Mouse (Mus musculus): ENCODE results near the gene Prpf8.

Gene Prpf8

GRCm38 (mm10) chr11:75460103-75460843 lies 26.3 kb upstream of the Prpf8 start:
- peak; percentile 95 for DNase-seq

DNA sequence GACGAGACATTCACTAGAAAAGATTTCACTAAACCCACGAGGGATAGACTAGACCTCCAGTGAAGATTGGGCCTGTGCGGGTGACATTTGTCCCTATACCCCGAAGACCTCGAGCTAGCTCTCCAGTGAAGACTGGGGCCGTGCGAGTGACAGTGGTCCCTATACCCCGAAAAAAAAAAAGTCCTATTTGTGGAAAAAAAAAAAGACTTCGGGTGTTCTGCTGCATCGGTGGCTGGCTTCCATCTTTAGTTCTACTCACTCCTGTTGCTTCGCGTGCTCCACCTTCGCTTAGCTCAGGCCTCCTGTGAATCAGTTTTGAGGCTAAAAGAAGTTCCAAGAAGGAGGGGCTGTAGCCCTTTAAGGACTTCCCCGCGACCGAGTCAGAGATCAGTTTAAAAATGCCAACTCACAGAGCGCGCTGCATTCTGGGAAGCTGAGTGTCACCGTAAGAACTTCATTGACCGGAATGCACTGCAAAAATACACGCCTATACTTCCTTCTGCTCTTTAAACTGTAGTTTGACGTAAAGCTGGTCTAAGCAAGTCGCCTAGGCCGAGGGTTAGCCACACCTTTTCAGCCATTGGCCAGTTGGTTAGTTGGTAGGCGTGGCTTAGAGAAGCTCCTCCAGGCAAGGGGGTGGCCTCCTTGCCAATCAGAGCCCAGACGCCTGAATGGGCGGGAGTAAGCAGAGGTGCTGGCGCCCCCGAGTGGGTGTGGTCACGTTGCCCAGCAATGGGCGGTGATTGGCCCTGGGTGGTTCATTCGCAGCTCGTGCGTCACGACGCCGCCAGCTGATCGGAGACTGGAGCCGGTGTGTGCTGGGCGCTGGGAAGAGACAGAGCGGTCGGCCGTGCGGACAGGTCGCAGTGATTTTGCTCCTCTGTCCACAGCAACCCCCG lies 25.5 kb upstream of the Prpf8 start, which contains the start of gene Tlcd2:
TSS of gene Tlcd2 (plus strand) at position 872 of the 899 bp plus-strand sequence.
- DNase-seq, result peak; percentile 100

DNA sequence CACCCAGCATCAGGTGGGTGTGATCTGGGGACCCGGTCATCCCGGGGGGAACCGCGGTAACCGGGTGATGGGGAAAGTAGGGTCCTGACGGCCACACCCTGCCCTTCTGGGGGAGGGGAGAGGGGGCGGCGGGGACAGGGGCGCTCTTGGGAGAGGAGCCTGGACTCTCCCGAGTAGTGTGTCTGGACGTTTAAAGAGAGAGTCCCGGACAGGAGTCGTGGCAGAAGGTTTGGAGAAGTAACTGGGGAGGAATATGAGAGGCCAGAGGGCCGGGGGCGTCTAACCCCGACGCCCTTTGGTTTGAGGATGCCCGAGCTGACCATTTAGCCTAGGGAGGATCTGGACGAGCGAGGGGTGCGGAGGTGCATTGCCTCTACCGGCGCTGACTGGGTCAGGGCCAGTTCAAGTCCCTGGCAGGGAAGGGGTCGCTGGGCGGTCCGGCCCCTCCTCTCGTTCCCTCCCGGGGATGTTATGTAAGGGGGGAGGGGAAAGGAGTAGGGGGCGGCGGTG lies 24.8 kb upstream of the Prpf8 start:
- no peak for DNase-seq

GRCm38 (mm10) chr11:75462253-75462783 lies 24.3 kb upstream of the Prpf8 start:
- DNase-seq, result peak; percentile 66

- DNase-seq, result peak; percentile 72
Observed at GRCm38 (mm10) chr11:75462865-75463336, 23.7 kb upstream of the Prpf8 start.

GRCm38 (mm10) chr11:75463624-75464023 lies 23.0 kb upstream of the Prpf8 start:
- no peak for DNase-seq

DNA sequence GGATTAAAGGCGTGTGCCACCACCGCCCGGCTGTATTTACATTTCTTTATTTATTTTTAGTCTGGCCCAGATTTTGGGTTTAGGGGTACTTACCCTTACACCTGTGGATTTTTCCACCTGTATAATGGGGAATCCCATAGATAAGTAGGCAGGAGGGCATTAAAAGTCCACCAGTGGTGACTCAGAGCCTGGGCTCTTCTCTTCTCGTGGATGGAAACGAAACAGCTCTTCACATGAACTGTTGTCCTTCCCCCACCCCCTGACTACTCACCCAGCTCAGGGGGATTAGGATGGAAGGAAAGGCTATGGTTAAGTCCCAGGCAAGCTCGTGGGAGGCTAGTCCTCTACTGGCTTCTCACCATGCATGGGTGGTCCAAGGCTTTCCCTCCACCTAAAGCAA lies 22.2 kb upstream of the Prpf8 start:
- no peak for DNase-seq

- DNase-seq, result no peak
Observed at GRCm38 (mm10) chr11:75465051-75465450, 21.6 kb upstream of the Prpf8 start.

- DNase-seq, result no peak
Observed at GRCm38 (mm10) chr11:75466731-75467505, 19.7 kb upstream of the Prpf8 start.

- DNase-seq, result no peak
Observed at GRCm38 (mm10) chr11:75467512-75468215, 19.0 kb upstream of the Prpf8 start.

DNA sequence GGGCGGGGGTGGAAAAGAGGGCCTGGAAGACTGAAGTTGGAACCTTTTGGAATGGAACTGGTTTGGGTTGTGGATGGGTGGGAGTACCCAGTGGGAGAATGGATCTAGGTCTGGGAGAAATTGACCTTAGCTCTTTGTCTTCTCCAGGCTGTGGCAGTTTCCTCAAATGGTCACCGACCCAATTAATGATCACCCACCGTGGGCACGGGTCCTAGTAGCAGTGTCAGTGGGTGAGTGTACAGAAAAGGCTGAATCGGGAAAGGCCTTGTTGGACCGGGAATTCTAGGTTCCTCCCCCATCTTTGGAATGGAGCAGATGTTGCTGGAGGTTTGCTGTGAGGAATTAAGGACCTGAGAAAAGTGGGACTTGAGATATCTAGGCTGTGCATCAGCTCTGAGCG lies 18.2 kb upstream of the Prpf8 start:
- no peak for DNase-seq

DNA sequence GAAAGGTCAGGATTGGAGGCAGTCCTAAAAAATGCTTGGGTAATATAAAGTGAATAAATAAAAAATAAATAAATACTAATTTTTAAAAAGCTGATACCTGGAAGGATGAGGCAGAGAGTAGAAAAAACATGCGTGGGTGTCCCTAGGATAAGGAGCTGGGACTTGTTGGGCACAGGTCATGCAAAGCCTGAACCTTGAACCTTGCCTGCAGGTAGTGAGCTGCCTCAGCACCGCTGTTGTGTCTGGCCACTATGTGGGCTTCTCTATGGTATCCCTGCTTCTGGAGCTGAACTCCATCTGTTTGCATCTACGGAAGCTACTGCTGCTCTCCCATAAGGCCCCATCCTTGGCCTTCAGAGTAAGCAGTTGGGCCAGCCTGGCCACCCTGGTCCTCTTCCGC lies 17.4 kb upstream of the Prpf8 start:
- no peak for DNase-seq

DNA sequence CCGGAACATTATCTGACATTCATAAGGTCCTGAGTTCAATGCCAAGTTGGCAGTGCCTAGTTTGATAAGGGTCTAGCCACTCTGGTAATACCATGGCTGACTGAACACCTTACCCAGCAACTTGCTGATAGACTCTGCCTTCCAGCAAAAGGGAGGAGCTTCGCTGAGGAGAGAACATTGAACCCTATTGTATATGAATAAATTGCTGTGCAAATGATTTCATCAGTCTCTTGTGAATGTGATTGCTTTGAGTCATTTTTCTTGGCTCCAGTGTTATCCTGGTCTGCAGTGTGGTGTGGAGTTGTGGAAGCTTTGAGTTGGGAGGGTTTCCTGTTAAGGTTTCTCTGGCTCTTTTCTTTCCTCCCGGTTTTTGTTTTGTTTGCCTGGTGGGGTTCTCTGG lies 15.9 kb upstream of the Prpf8 start:
- DNase-seq, result no peak

- no peak for DNase-seq
Observed at GRCm38 (mm10) chr11:75472469-75473081, 14.0 kb upstream of the Prpf8 start.

GRCm38 (mm10) chr11:75473376-75473775 lies 13.2 kb upstream of the Prpf8 start:
- no peak for DNase-seq

GRCm38 (mm10) chr11:75486192-75486591 lies 424 bp upstream of the Prpf8 start:
- no peak for DNase-seq

GRCm38 (mm10) chr11:75487496-75487895 lies 880 bp downstream of the Prpf8 start:
- DNase-seq, result no peak

GRCm38 (mm10) chr11:75494296-75495049 lies 7.9 kb downstream of the Prpf8 start:
- DNase-seq, result no peak

DNA sequence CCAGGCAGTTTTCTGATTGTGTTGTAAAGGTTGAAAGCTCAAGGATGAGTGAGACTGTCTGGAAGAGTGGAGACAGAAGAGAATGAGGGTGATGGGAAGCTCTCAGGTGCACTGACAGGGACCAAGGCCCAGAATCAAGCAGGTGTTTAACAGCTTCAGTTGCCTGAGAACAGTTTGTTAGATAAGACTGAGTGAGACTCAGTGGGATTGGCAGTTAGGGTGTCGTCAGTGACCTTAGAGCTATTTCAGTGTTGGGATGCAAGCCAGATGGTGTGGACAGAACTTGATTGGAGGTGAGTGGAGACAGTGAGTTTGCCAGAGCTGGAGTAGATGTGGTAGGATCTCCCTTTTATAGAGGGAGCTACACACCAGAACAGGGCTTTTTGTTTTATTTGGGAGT lies 11.5 kb downstream of the Prpf8 start:
- no peak for DNase-seq

GRCm38 (mm10) chr11:75508162-75508561 lies 21.5 kb downstream of the Prpf8 start:
- DNase-seq, result no peak

DNA sequence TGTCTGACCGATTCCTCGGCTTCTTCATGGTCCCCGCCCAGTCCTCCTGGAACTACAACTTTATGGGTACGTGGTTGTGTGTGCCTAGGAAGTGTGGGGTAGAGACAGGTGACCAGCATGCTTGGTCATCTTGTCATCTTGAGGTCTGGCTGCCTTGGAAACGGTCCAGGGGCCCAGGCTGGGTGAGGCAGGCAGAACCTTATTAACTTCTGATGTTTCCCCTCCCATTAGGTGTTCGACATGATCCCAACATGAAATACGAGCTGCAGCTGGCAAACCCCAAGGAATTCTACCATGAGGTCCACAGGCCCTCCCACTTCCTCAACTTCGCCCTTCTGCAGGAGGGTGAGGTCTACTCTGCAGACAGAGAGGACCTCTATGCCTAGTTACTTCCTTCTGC lies 22.3 kb downstream of the Prpf8 start:
- DNase-seq, result no peak
